Mouse (Mus musculus): Measurements from ENCODE around the gene Ybx2.

The Ybx2 gene

GRCm38 (mm10) chr11:69961841-69962240 lies 26.2 kb downstream of the Ybx2 start:
- no peak for DNase-seq (ENCODE audit: low read depth, low spot score)

- no peak for DNase-seq (ENCODE audit: low read depth, low spot score)
Observed at GRCm38 (mm10) chr11:69964650-69965270, 29.2 kb downstream of the Ybx2 start, which contains the start of gene Cldn7. Gene Cldn7, plus strand, starts transcription at chr11:69964779.

GRCm38 (mm10) chr11:69965271-69966005 lies 29.8 kb downstream of the Ybx2 start:
- DNase-seq (ENCODE audit: low read depth, low spot score): no peak

- DNase-seq (ENCODE audit: low read depth, low spot score): no peak
Observed at GRCm38 (mm10) chr11:69966006-69966859, 30.6 kb downstream of the Ybx2 start.

DNA sequence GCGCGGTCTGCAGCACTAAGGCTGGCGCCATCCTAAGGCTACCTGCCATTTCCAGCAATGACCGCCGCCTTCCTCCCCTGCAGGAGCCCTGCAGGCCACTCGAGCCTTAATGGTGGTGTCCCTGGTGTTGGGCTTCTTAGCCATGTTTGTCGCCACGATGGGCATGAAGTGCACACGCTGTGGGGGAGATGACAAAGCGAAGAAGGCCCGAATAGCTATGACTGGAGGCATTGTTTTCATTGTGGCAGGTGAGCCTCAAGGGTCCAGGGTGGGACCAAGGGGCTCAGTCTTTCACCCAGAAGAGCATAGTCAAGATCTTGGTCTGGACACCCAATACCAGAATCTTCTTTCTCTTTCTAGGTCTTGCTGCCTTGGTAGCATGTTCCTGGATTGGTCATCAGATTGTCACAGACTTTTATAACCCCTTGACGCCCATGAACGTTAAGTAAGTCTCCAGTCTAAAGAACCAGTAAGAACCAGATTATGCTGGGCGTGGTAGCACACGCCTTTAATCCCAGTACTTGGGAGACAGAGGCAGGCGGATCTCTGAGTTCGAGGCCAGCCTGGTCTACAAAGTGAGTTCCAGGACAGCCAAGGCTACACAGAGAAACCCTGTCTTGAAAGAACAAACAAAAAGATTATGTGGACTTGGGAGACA lies 31.4 kb downstream of the Ybx2 start:
- no peak for DNase-seq (ENCODE audit: low read depth, low spot score)

GRCm38 (mm10) chr11:69968793-69969192 lies 33.2 kb downstream of the Ybx2 start:
- DNase-seq (ENCODE audit: low read depth, low spot score): no peak

DNA sequence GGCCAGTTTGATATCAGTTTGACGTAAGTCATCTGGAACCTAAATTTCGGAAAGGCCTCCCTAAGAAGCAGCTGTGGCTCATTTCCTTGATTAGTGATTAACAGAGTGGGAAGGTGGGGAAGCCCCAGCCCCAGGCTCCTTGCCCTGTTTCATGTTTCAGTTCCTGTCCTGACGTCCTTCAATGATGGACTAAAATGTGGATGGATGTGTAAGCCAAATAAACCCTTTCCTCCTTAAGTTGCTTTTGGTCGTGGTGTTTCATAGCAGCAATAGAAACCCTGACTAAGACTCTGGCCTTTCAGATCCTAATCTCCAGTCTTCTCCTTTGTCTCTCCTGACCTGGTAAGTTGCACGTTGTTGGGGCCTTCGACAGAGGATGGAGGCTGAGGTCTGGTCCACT lies 34.6 kb downstream of the Ybx2 start:
- DNase-seq (ENCODE audit: low read depth, low spot score): no peak

GRCm38 (mm10) chr11:69970775-69971174 lies 35.2 kb downstream of the Ybx2 start:
- no peak for DNase-seq (ENCODE audit: low read depth, low spot score)

DNA sequence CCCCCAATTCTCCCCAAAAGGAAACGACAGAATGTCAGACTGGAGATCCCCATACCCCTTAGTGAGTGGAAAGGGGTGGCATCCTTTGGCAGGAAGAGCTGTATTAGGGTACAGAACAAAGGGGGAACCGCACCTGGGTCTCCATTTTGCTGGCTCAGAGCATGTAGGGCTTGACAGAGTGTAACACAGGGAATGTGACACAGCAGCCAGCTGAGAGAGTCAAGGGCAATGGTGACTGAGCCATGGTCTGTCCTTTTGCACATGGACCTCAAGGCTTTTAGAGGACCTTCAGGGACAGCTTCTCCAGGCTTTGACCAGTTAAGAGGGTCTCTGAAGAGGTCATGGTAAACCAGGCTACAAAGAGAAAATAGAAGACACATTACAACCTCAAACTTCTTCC lies 39.3 kb downstream of the Ybx2 start:
- no peak for DNase-seq (ENCODE audit: low read depth, low spot score)

DNA sequence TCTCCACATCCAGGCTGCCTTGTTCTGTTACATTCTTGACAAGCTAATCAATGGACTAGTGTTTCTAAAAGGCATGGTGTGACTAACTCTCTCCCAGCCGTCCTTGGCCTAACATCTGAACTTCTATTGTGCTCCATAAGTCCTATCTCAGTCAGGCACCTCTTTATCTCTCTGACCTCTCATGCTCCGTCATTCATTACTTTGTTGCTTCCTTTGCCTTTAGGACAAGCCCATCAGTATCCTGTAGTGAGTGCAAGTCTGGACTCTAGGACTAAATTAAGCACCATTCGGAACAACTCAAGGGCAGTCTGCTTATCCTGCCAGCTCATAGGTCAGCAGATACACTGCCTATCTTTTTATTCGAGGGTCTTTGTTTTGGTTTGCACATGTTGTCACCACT lies 40.7 kb downstream of the Ybx2 start:
- no peak for DNase-seq (ENCODE audit: low read depth, low spot score)

GRCm38 (mm10) chr11:69979827-69980195 lies 44.2 kb downstream of the Ybx2 start:
- DNase-seq (ENCODE audit: low read depth, low spot score): no peak

GRCm38 (mm10) chr11:69980196-69981140 lies 44.9 kb downstream of the Ybx2 start:
- DNase-seq (ENCODE audit: low read depth, low spot score): peak; percentile 98

- DNase-seq (ENCODE audit: low read depth, low spot score): no peak
Observed at GRCm38 (mm10) chr11:69981141-69981762, 45.7 kb downstream of the Ybx2 start, which contains the start of gene Ctdnep1. Gene Ctdnep1, plus strand, starts transcription at chr11:69981156.

DNA sequence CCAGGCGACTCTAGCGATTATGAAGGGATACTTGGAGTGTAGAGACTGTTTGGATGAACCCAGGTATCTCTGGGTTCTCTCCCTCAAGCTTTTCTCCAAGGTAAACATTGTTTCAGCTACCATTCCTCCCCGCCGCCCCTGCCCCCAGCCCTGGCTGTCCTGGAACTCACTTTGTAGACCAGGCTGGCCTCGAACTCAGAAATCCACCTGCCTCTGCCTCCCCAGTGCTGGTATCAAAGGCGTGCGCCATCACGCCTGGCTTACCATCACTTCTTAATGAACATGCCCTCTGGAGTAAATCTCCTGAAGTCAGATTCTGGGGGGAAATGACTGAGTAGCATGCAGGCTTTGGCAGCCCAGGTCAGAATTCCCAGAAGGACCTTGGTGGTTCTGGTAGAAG lies 46.6 kb downstream of the Ybx2 start, which contains the start of gene Elp5:
Gene Elp5, minus strand, starts transcription at position 293 of the 400 bp plus-strand sequence.
- DNase-seq (ENCODE audit: low read depth, low spot score): no peak

DNA sequence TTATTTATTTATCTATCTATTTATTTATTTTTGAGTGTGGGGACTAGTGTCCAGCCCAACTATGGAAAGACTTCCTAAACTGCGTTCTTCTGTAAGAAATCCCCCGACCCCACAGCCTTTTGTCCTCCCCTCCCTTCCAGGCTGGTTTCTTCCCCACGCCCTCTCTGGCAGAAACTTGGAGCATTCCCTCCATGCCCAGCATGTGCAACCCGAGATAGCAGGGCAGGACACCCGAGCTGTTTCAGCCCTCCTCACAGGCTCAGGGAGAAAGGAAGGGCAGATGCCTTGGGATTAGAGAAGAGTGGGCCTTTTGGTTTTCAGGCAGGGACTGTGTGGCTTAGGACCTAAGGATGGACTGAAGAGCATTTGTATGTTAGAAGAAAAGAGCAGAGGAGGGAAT lies 47.3 kb downstream of the Ybx2 start:
- DNase-seq (ENCODE audit: low read depth, low spot score): no peak

GRCm38 (mm10) chr11:69983377-69983776 lies 47.8 kb downstream of the Ybx2 start:
- no peak for DNase-seq (ENCODE audit: low read depth, low spot score)

GRCm38 (mm10) chr11:69984431-69984830 lies 48.8 kb downstream of the Ybx2 start:
- no peak for DNase-seq (ENCODE audit: low read depth, low spot score)

- no peak for DNase-seq (ENCODE audit: low read depth, low spot score)
Observed at GRCm38 (mm10) chr11:69989949-69990348, 54.4 kb downstream of the Ybx2 start.
